Mouse (Mus musculus): ENCODE data around the gene Timp3. TPM values are rescaled to one million over a fixed set of nuclear protein-coding genes. Genes with fewer than 3 reads are reported as not detected.

The Timp3 gene
- polyA plus RNA-seq, 1 experiment from 2014 or later: 6.3 TPM

- Histone ChIP-seq H3K4me1 (replicated peaks) (peaks cover 4% of the 10 kb centered on the region), H3K4me2 (no peak overlapping the region), H3K27me3 (no peaks in the 10 kb centered on the region), H3K4me3 (replicated peaks) (no peak overlapping the region), H3K36me3 (replicated peaks) (no peaks in the 10 kb centered on the region), H3K9ac (no peak overlapping the region), H3K9me3 (replicated peaks) (no peaks in the 10 kb centered on the region), H3K27ac (replicated peaks) (no peak overlapping the region)
- ATAC-seq (ENCODE audit: insufficient read depth): no peak
- whole genome bisulfite sequencing (ENCODE audit: insufficient replicate concordance): 64% methylated on average over 3 of the region's 3 CpGs
Measured at GRCm38 (mm10) chr10:86389357-86389756, 89.2 kb downstream of the Timp3 start.

GRCm38 (mm10) chr10:86389913-86390312, 89.7 kb downstream of the Timp3 start:
- peaks cover 4% of the 10 kb centered on the region for H3K4me1 ChIP-seq (replicated peaks)
- no peaks in the 10 kb centered on the region for H3K36me3 ChIP-seq (replicated peaks)
- H3K9me3 ChIP-seq (replicated peaks): no peaks in the 10 kb centered on the region
- no peak overlapping the region for H3K9ac ChIP-seq
- no peak for ATAC-seq (ENCODE audit: insufficient read depth)
- no peak overlapping the region for H3K4me2 ChIP-seq
- no peaks in the 10 kb centered on the region for H3K27me3 ChIP-seq
- no peak overlapping the region for H3K27ac ChIP-seq (replicated peaks)
- 59% methylated on average over 2 of the region's 2 CpGs for WGBS (ENCODE audit: insufficient replicate concordance)
- H3K4me3 ChIP-seq (replicated peaks): no peak overlapping the region

- Histone ChIP-seq H3K27ac (replicated peaks) (peak overlapping the region; percentile 29; the same call in 1 of the 2 replicates), H3K36me3 (replicated peaks) (no peaks in the 10 kb centered on the region), H3K4me1 (replicated peaks) (peaks cover 4% of the 10 kb centered on the region), H3K4me2 (peak overlapping the region; percentile 27; the same call in 1 of the 2 replicates), H3K27me3 (no peaks in the 10 kb centered on the region), H3K9me3 (replicated peaks) (no peaks in the 10 kb centered on the region), H3K9ac (no peak overlapping the region), H3K4me3 (replicated peaks) (no peak overlapping the region)
- WGBS (ENCODE audit: insufficient replicate concordance): 25% methylated on average over 3 of the region's 3 CpGs
- peak; percentile 92 for ATAC-seq (ENCODE audit: insufficient read depth)
Measured at GRCm38 (mm10) chr10:86392399-86392798, 92.2 kb downstream of the Timp3 start.

- 64% methylated on average over 4 of the region's 4 CpGs for WGBS (ENCODE audit: insufficient replicate concordance)
- no peak for ATAC-seq (ENCODE audit: insufficient read depth)
- Histone ChIP-seq H3K9me3 (replicated peaks) (no peaks in the 10 kb centered on the region), H3K36me3 (replicated peaks) (no peaks in the 10 kb centered on the region), H3K4me2 (no peak overlapping the region), H3K4me3 (replicated peaks) (no peak overlapping the region), H3K4me1 (replicated peaks) (no peaks in the 10 kb centered on the region), H3K27ac (replicated peaks) (no peak overlapping the region), H3K9ac (no peak overlapping the region), H3K27me3 (no peaks in the 10 kb centered on the region)
Measured at GRCm38 (mm10) chr10:86397577-86398346, 97.6 kb downstream of the Timp3 start.

- ATAC-seq (ENCODE audit: insufficient read depth): no peak
- Histone ChIP-seq H3K9me3 (replicated peaks) (no peaks in the 10 kb centered on the region), H3K36me3 (replicated peaks) (no peaks in the 10 kb centered on the region), H3K4me3 (replicated peaks) (no peak overlapping the region), H3K4me1 (replicated peaks) (no peaks in the 10 kb centered on the region), H3K9ac (no peak overlapping the region), H3K27me3 (no peaks in the 10 kb centered on the region), H3K27ac (replicated peaks) (no peak overlapping the region), H3K4me2 (no peak overlapping the region)
- 29% methylated on average over 2 of the region's 2 CpGs for WGBS (ENCODE audit: insufficient replicate concordance)
Measured at GRCm38 (mm10) chr10:86398347-86398720, 98.2 kb downstream of the Timp3 start.

Other genes starting within 250 kb of the Timp3 start
- gene Syn3, start 198.5 kb downstream of the Timp3 start, polyA plus RNA-seq (2015; fragmentation: Nextera tagmentation; extraction: Ambion mirVana): 0.16 and 0.20 TPM in 2 replicates